Mouse (Mus musculus): Measurements from ENCODE around the gene Esyt1. TPM values are rescaled to one million over a fixed set of nuclear protein-coding genes. Genes with fewer than 3 reads are reported as not detected.

Esyt1 gene
- total and polyA plus RNA-seq, 3 experiments, result 20.2 to 48.0 (median 38.2) TPM

DNA sequence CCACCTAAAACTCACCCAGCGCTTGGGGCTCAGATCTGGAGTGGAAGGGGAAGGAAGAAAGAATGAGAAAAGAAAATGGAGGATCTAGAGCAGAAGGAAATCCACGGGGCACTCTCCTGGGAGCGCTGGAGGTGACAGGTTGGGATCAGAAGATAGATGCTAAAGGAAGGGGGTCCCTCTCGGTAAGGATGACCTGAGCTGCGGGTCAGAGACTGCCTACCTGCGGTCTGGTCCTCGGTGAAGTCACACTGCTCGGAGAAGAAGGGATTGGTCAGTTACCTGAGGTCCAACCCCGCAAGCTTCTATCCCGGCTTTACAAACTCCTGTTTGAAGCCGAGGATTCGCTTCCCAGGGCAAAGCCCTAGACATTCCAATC, 32.4 kb downstream of the Esyt1 start:
- in situ Hi-C loops (cut with MboI; ENCODE audit: low pct_ligation_motif_present, low pct_unique_long_range_greater_than_20kb, low sequenced_read_pairs), result no loop called here
- peak overlapping the region; percentile 19; the same call in 1 of the 2 replicates for H3K27ac ChIP-seq (ENCODE audit: insufficient read depth, low read depth)
- no peak for DNase-seq (ENCODE audit: extremely low read depth)
- peaks cover 37 to 44% of the 10 kb centered on the region in 2 experiments for H3K36me3 ChIP-seq (replicated peaks in 1 of 2; ENCODE audit: control insufficient read depth in 1 of 2, insufficient read depth in 1 of 2, low read length in 1 of 2)
- H3K4me2 ChIP-seq (ENCODE audit: insufficient read depth, low read depth, poor library complexity, severe bottlenecking), result peak overlapping the region; percentile 67
- H3K27me3 ChIP-seq (replicated peaks), result no peaks in the 10 kb centered on the region
- TF ChIP-seq TCF12 (IDR thresholded peaks at IDR 0.05; ENCODE audit: low read depth, low read length) (no peak), JUN (IDR thresholded peaks at IDR 0.05; ENCODE audit: insufficient read depth, low read depth, low read length) (no peak), POLR2AphosphoS2 (IDR thresholded peaks at IDR 0.05; ENCODE audit: low read depth, low read length) (peak; percentile 3; the same call in 1 of the 2 replicates), EP300 (IDR thresholded peaks at IDR 0.05; ENCODE audit: low read length) (no peak)
- dilution Hi-C loops (cut with MboI; ENCODE audit: extremely low pct_ligation_motif_present, extremely low pct_unique_long_range_greater_than_20kb, low sequenced_read_pairs), result no loop called here
- H3K4me3 ChIP-seq (replicated peaks in 1 of 3; ENCODE audit: low read depth in 2 of 3, low read length in 2 of 3, poor library complexity in 1 of 3), result peak overlapping the region; percentile 76 to 100 (median 90)
- H3K79me2 ChIP-seq (replicated peaks; ENCODE audit: control insufficient read depth, extremely low read depth, insufficient read depth, poor library complexity, severe bottlenecking), result peaks cover 20% of the 10 kb centered on the region
- H3K4me1 ChIP-seq (ENCODE audit: control insufficient read depth in 1 of 2, insufficient read depth in 2 of 2), result peaks cover 12 to 38% of the 10 kb centered on the region in 2 experiments; a peak in 3 of 4 replicates
- peak overlapping the region; percentile 90 for H3K9ac ChIP-seq (ENCODE audit: insufficient read depth, low read depth)
- no peaks in the 10 kb centered on the region for H3K9me3 ChIP-seq (replicated peaks; ENCODE audit: low read length)

DNA sequence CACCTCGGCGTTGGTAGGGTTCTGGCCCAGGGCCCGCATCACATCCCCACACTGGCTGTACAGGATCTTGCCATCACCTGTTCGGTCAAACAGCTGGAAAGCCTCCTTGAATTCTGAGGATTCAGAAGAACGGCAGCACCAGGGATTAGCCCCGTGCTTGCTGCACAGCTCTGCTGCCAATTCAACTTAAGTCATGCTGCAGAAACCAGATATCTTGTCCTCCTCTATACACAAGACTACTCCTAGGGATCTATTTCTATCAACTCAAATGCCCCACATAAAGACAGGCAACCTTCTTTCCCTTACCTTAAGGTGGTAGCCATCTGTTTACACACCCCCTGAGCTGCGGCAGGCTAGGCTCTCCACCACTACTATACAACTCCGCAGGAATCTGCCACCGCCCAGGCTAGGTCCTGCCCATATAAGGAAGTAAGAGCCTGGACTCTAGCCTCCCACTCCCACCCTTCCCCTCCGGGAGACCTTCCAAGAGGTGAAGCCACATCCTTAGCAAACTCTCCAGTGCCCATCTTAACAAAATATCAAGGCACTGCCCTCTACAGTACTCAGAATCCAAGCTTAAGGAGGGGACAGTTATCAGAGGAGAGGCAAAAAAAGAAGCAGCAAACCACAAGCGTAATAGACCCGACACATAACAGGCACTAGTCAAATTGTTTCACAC, 32.9 kb downstream of the Esyt1 start:
- peaks cover 12 to 33% of the 10 kb centered on the region in 2 experiments; a peak in 3 of 4 replicates for H3K4me1 ChIP-seq (ENCODE audit: control insufficient read depth in 1 of 2, insufficient read depth in 2 of 2)
- DNase-seq (ENCODE audit: extremely low read depth), result peak; percentile 29
- H3K79me2 ChIP-seq (replicated peaks; ENCODE audit: control insufficient read depth, extremely low read depth, insufficient read depth, poor library complexity, severe bottlenecking), result peaks cover 20% of the 10 kb centered on the region
- peak overlapping the region; percentile 90 for H3K9ac ChIP-seq (ENCODE audit: insufficient read depth, low read depth)
- H3K9me3 ChIP-seq (replicated peaks; ENCODE audit: low read length), result no peaks in the 10 kb centered on the region
- dilution Hi-C loops (cut with MboI; ENCODE audit: extremely low pct_ligation_motif_present, extremely low pct_unique_long_range_greater_than_20kb, low sequenced_read_pairs), result no loop called here
- H3K4me2 ChIP-seq (ENCODE audit: insufficient read depth, low read depth, poor library complexity, severe bottlenecking), result peak overlapping the region; percentile 67
- H3K4me3 ChIP-seq (replicated peaks in 1 of 3; ENCODE audit: low read depth in 2 of 3, low read length in 2 of 3, poor library complexity in 1 of 3), result peak overlapping the region; percentile 76 to 100 (median 90)
- TF ChIP-seq CHD1 (IDR thresholded peaks at IDR 0.05; ENCODE audit: low read depth, low read length), result no peak
- TF ChIP-seq ZMIZ1 (IDR thresholded peaks at IDR 0.05; ENCODE audit: low read depth, low read length), result 0 out of 2 replicates have a peak, but pooled peaks have one; percentile 8
- TF ChIP-seq BHLHE40 (IDR thresholded peaks at IDR 0.05; ENCODE audit: low read depth, low read length), result no peak
- TF ChIP-seq TCF12 (IDR thresholded peaks at IDR 0.05; ENCODE audit: low read depth, low read length), result no peak
- no peak for TF ChIP-seq CTCF (conservative IDR thresholded peaks at IDR 0.05 in 1 of 2, IDR thresholded peaks at IDR 0.05 in 1 of 2; ENCODE audit: low read depth in 2 of 2, low read length in 2 of 2)
- no peak for TF ChIP-seq MXI1 (IDR thresholded peaks at IDR 0.05; ENCODE audit: low read depth, low read length)
- no peak for TF ChIP-seq ZNF384 (IDR thresholded peaks at IDR 0.05; ENCODE audit: low read depth, low read length)
- no peak for TF ChIP-seq SMC3 (IDR thresholded peaks at IDR 0.05; ENCODE audit: low read depth, low read length)
- TF ChIP-seq PAX5 (IDR thresholded peaks at IDR 0.05; ENCODE audit: low read length), result no peak
- TF ChIP-seq POLR2AphosphoS2 (IDR thresholded peaks at IDR 0.05; ENCODE audit: low read depth, low read length), result peak; percentile 14; the same call in 1 of the 2 replicates
- no peak for TF ChIP-seq MEF2A (IDR thresholded peaks at IDR 0.05; ENCODE audit: borderline replicate concordance, low read depth, low read length)
- TF ChIP-seq JUN (IDR thresholded peaks at IDR 0.05; ENCODE audit: insufficient read depth, low read depth, low read length), result no peak
- in situ Hi-C loops (cut with MboI; ENCODE audit: low pct_ligation_motif_present, low pct_unique_long_range_greater_than_20kb, low sequenced_read_pairs), result no loop called here
- H3K27ac ChIP-seq (ENCODE audit: insufficient read depth, low read depth), result no peak overlapping the region
- H3K27me3 ChIP-seq (replicated peaks), result no peaks in the 10 kb centered on the region
- peaks cover 42 to 50% of the 10 kb centered on the region in 2 experiments for H3K36me3 ChIP-seq (replicated peaks in 1 of 2; ENCODE audit: control insufficient read depth in 1 of 2, insufficient read depth in 1 of 2, low read length in 1 of 2)

All from CH12.LX (cell line).